Mouse (Mus musculus) lung, embryonic 16.5 days (tissue): Measurements from ENCODE around the gene Thsd4. TPM values are rescaled to one million over a fixed set of nuclear protein-coding genes. Genes with fewer than 3 reads are reported as not detected.
A peak's percentile ranks its signal among the peaks of the same experiment; 100 is the strongest.

Experiments
- ATAC-seq: fragments of 200-750 bp; cut with Nextera tagmentation; 2 replicates; pipeline ENCODE4 v1.8.0; 2017; ENCODE audit warnings: low read depth, mild to moderate bottlenecking, moderate library complexity
- H3K27ac ChIP-seq: fragments of 300-500 bp; sonication (generic); 2 replicates; pipeline ENCODE4 v1.5.1; 2014; ENCODE audit warnings: mild to moderate bottlenecking, control low read depth, low read length
- H3K27me3 ChIP-seq: fragments of 300-500 bp; sonication (generic); 2 replicates; pipeline ENCODE4 v1.6.1; 2014; ENCODE audit warnings: low read depth, low read length, mixed read lengths; ENCODE audit not compliant: control insufficient read depth, insufficient read depth
- H3K36me3 ChIP-seq: fragments of 300-500 bp; sonication (generic); 2 replicates; pipeline ENCODE4 v1.6.1; 2014; ENCODE audit warnings: low read length; ENCODE audit not compliant: control insufficient read depth, insufficient read depth
- H3K4me1 ChIP-seq: fragments of 300-500 bp; sonication (generic); replicated peaks from 2 replicates; pipeline ENCODE4 v1.6.1; 2014; ENCODE audit warnings: low read length, mixed read lengths; ENCODE audit not compliant: control insufficient read depth, insufficient read depth
- H3K4me2 ChIP-seq: fragments of 300-500 bp; sonication (generic); 2 replicates; pipeline ENCODE4 v1.6.1; 2014; ENCODE audit warnings: low read depth, low read length, control low read depth
- H3K4me3 ChIP-seq: fragments of 300-500 bp; sonication (generic); 2 replicates; pipeline ENCODE4 v1.5.1; 2014; ENCODE audit warnings: mild to moderate bottlenecking, low read length, control low read depth
- H3K9ac ChIP-seq: fragments of 300-500 bp; sonication (generic); 2 replicates; pipeline ENCODE4 v1.6.1; 2014; ENCODE audit warnings: low read length, control low read depth
- H3K9me3 ChIP-seq: fragments of 300-500 bp; sonication (generic); 2 replicates; pipeline ENCODE4 v1.6.1; 2016; ENCODE audit warnings: low read length; ENCODE audit not compliant: control insufficient read depth
- whole genome bisulfite sequencing: fragments of 180-500 bp; shearing (Covaris S2); extraction: QIAGEN DNeasy Blood & Tissue Kit; methylation state at CpG from one replicate; pipeline ENCODE4 v1.1.7; 2014; 5-methylcytosine and 5-hydroxymethylcytosine counted together
- polyA plus RNA-seq: library from polyadenylated mRNA; unstranded; fragments of >200 nt; fragmentation: Nextera tagmentation; extraction: Ambion mirVana; gene quantifications from 2 replicates; pipeline ENCODE4 v1.2.1, GENCODE M21; 2015

Thsd4 gene
- polyA plus RNA-seq, 1 experiment from 2014 or later = 6.4 TPM

GRCm38 (mm10) chr9:60160194-60160593, 361.7 kb downstream of the Thsd4 start:
- peaks cover 11% of the 10 kb centered on the region for H3K4me1 ChIP-seq
- no peak overlapping the region for H3K27ac ChIP-seq
- H3K4me3 ChIP-seq = no peak overlapping the region
- ATAC-seq = no peak
- no peaks in the 10 kb centered on the region for H3K9me3 ChIP-seq
- H3K4me2 ChIP-seq = no peak overlapping the region
- H3K27me3 ChIP-seq = no peaks in the 10 kb centered on the region
- H3K36me3 ChIP-seq = no peaks in the 10 kb centered on the region
- WGBS = 55% methylated on average over 7 of the region's 7 CpGs
- H3K9ac ChIP-seq = no peak overlapping the region

GRCm38 (mm10) chr9:60152990-60153389, 368.9 kb downstream of the Thsd4 start:
- Histone ChIP-seq H3K9me3 (no peaks in the 10 kb centered on the region), H3K4me3 (no peak overlapping the region), H3K9ac (no peak overlapping the region), H3K27ac (peak overlapping the region; percentile 79; the same call in 1 of the 2 replicates), H3K36me3 (no peaks in the 10 kb centered on the region), H3K4me1 (no peaks in the 10 kb centered on the region), H3K27me3 (no peaks in the 10 kb centered on the region), H3K4me2 (no peak overlapping the region)
- WGBS = 91% methylated on average over 1 of the region's 1 CpGs
- no peak for ATAC-seq

GRCm38 (mm10) chr9:60151897-60152627, 369.8 kb downstream of the Thsd4 start:
- Histone ChIP-seq H3K9me3 (no peaks in the 10 kb centered on the region), H3K36me3 (no peaks in the 10 kb centered on the region), H3K4me2 (no peak overlapping the region), H3K4me3 (no peak overlapping the region), H3K27ac (peak overlapping the region; percentile 79), H3K4me1 (no peaks in the 10 kb centered on the region), H3K27me3 (no peaks in the 10 kb centered on the region), H3K9ac (no peak overlapping the region)
- ATAC-seq = peak; percentile 70; the same call in 1 of the 2 replicates
- 49% methylated on average over 11 of the region's 11 CpGs for WGBS

- ATAC-seq = no peak
- Histone ChIP-seq H3K9ac (no peak overlapping the region), H3K27ac (no peak overlapping the region), H3K4me1 (no peaks in the 10 kb centered on the region), H3K27me3 (no peaks in the 10 kb centered on the region), H3K9me3 (no peaks in the 10 kb centered on the region), H3K4me2 (no peak overlapping the region), H3K36me3 (no peaks in the 10 kb centered on the region), H3K4me3 (no peak overlapping the region)
- 75% methylated on average over 1 of the region's 1 CpGs for WGBS
These were observed 371.3 kb downstream of the Thsd4 start for GRCm38 (mm10) chr9:60150511-60150910.

GRCm38 (mm10) chr9:60148988-60149387, 372.9 kb downstream of the Thsd4 start:
- Histone ChIP-seq H3K9ac (no peak overlapping the region), H3K4me2 (no peak overlapping the region), H3K27ac (no peak overlapping the region), H3K4me1 (no peaks in the 10 kb centered on the region), H3K9me3 (no peaks in the 10 kb centered on the region), H3K36me3 (no peaks in the 10 kb centered on the region), H3K27me3 (no peaks in the 10 kb centered on the region), H3K4me3 (no peak overlapping the region)
- WGBS = 88% methylated on average over 7 of the region's 7 CpGs
- no peak for ATAC-seq

- Histone ChIP-seq H3K9ac (no peak overlapping the region), H3K27ac (no peak overlapping the region), H3K36me3 (no peaks in the 10 kb centered on the region), H3K4me3 (no peak overlapping the region), H3K27me3 (no peaks in the 10 kb centered on the region), H3K4me2 (no peak overlapping the region), H3K9me3 (no peaks in the 10 kb centered on the region), H3K4me1 (no peaks in the 10 kb centered on the region)
- ATAC-seq = no peak
- 66% methylated on average over 4 of the region's 4 CpGs for WGBS
These were observed 374.4 kb downstream of the Thsd4 start for GRCm38 (mm10) chr9:60147401-60147800.

- Histone ChIP-seq H3K4me2 (no peak overlapping the region), H3K4me1 (peaks cover 7% of the 10 kb centered on the region; the same call in 1 of the 2 replicates), H3K27ac (no peak overlapping the region), H3K36me3 (no peaks in the 10 kb centered on the region), H3K9ac (no peak overlapping the region), H3K4me3 (no peak overlapping the region), H3K9me3 (no peaks in the 10 kb centered on the region), H3K27me3 (no peaks in the 10 kb centered on the region)
- 93% methylated on average over 6 of the region's 6 CpGs for WGBS
- no peak for ATAC-seq
These were observed 378.0 kb downstream of the Thsd4 start for GRCm38 (mm10) chr9:60143816-60144215.

- Histone ChIP-seq H3K36me3 (no peaks in the 10 kb centered on the region), H3K4me3 (no peak overlapping the region), H3K9ac (peak overlapping the region; percentile 12; the same call in 1 of the 2 replicates), H3K4me2 (no peak overlapping the region), H3K4me1 (peaks cover 7% of the 10 kb centered on the region; the same call in 1 of the 2 replicates), H3K27ac (no peak overlapping the region), H3K9me3 (no peaks in the 10 kb centered on the region), H3K27me3 (no peaks in the 10 kb centered on the region)
- no peak for ATAC-seq
- WGBS = 26% methylated on average over 7 of the region's 7 CpGs
These were observed 380.7 kb downstream of the Thsd4 start for GRCm38 (mm10) chr9:60141081-60141514.

GRCm38 (mm10) chr9:60140411-60140810, 381.4 kb downstream of the Thsd4 start:
- H3K4me3 ChIP-seq = no peak overlapping the region
- H3K36me3 ChIP-seq = no peaks in the 10 kb centered on the region
- H3K27ac ChIP-seq = no peak overlapping the region
- no peak overlapping the region for H3K4me2 ChIP-seq
- H3K27me3 ChIP-seq = no peaks in the 10 kb centered on the region
- no peaks in the 10 kb centered on the region for H3K9me3 ChIP-seq
- ATAC-seq = no peak
- H3K9ac ChIP-seq = no peak overlapping the region
- H3K4me1 ChIP-seq = peaks cover 7% of the 10 kb centered on the region; the same call in 1 of the 2 replicates
- 47% methylated on average over 6 of the region's 6 CpGs for WGBS
